Mouse (Mus musculus) central nervous system, embryonic 14 days (tissue): ENCODE results near the gene Slpi. TPM values are rescaled to one million over a fixed set of nuclear protein-coding genes. Genes with fewer than 3 reads are reported as not detected.

Experiments used
- polyA plus RNA-seq: library from polyadenylated mRNA; depleted of rRNA; stranded (reverse); fragments of >200 nt; gene quantifications from 2 replicates; pipeline ENCODE4 v1.2.3, GENCODE M21; 2012; rRNA removed

The Slpi gene
- 0.16 and 1.3 TPM in 2 replicates for polyA plus RNA-seq

DNA sequence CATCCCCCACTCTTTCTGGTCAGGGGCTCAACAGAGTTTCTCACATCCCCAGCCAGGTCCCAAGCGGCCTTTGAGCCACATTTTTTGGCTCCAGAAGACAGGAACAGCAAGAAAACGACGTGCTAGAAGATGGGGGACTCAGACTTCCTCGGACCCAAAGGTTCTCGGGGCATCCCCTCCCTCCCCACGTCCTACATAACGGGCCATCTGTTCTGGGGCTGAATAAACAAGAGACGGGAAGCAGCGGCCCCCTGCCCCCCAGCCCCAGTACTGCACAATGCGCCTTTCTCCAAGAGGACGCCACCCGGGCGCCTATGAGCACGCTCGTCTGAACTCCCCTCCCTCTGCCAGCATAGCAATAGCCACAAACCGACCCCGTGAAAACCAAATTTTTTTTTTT lies at the start of gene Slpi:
TSS of gene Slpi (minus strand) at position 76 of the 400 bp plus-strand sequence.

DNA sequence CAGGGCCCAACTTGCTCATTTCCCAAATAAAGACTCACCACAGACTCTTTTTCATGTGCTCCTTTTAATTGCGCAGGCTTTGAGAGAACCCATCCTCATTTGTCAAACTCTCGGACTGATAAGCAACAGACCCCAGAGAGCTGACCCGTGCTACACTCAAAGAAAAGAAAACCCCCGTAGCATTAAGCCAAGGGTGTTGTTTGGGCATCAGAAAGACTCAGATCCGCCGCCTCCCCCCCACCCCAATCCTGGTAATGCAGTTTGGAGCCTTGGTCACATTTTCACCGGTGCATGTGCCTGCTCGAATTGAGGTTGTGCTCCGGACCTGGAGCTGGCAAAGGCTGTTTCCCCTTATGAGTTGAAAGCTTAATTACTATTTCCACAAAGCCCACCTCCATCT lies 16.2 kb upstream of the Slpi start, which contains the start of gene Matn4:
TSS of gene Matn4 (minus strand) at position 101 of the 400 bp plus-strand sequence.

GRCm38 (mm10) chr2:164402906-164403305 lies 14.0 kb upstream of the Slpi start, which contains the start of gene Rbpjl:
TSS of gene Rbpjl (plus strand) at chr2:164403141.

DNA sequence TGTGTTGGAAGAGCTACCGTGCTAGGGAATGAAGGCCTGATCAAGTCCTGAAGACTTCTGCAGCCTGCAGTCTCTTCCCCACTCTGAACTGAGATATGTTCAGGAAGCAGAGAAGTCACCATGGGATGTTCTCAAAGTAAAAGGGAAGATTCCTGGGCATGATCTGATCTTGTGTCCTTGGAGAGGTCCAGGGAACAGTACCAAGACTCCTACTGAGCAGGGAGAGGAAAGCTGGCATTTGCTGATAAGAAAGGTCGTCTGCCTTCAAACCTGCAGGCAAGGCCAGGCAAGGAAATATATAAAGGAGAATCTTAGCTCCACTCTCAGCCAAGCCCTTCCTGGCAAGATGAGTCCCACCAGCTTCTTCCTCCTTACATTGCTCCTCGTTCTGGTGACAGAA lies 56.5 kb downstream of the Slpi start, which contains the start of gene Svs5:
TSS of gene Svs5 (plus strand) at position 301 of the 400 bp plus-strand sequence.

DNA sequence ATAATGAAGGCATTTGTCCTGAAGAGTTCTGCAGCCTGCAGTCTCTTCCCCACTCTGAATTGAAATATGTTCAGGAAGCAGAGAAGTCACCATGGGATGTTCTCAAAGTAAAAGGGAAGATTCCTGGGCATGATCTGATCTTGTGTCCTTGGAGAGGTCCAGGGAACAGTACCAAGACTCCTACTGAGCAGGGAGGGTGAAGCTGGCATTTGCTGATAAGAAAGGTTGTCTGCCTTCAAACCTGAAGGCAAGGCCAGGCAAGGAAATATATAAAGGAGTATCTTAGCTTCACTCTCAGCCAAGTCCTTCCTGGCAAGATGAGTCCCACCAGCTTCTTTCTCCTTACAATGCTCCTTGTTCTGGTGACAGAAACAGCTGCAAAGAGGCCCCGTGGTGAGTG lies 72.4 kb downstream of the Slpi start, which contains the start of gene Svs6:
TSS of gene Svs6 (plus strand) at position 301 of the 400 bp plus-strand sequence.

Other genes starting within 250 kb of the Slpi start
- 0.68 and 1.5 TPM in 2 replicates for gene Kcns1, start 218.0 kb downstream of the Slpi start, polyA plus RNA-seq
- gene Wfdc5, start 206.4 kb downstream of the Slpi start, polyA plus RNA-seq, result not detected in 2 replicates
- gene Wfdc12, start 198.5 kb downstream of the Slpi start, polyA plus RNA-seq, result not detected in 2 replicates
- not detected in 2 replicates for gene Wfdc15a, start 189.0 kb downstream of the Slpi start, polyA plus RNA-seq
- not detected in 2 replicates for gene Wfdc15b, start 167.4 kb downstream of the Slpi start, polyA plus RNA-seq
- not detected in 2 replicates for gene Svs2, start 150.6 kb downstream of the Slpi start, polyA plus RNA-seq
- not detected in 2 replicates for gene Svs3b, start 132.5 kb downstream of the Slpi start, polyA plus RNA-seq
- not detected in 2 replicates for gene Svs4, start 110.6 kb downstream of the Slpi start, polyA plus RNA-seq
- not detected in 2 replicates for gene Svs3a, start 99.8 kb downstream of the Slpi start, polyA plus RNA-seq
- not detected in 2 replicates for gene Svs6, start 72.3 kb downstream of the Slpi start, polyA plus RNA-seq
- gene Svs5, start 56.4 kb downstream of the Slpi start, polyA plus RNA-seq, result not detected in 2 replicates
- 0.17 and 0.74 TPM in 2 replicates for gene Rbpjl, start 14.0 kb upstream of the Slpi start, polyA plus RNA-seq
- 14.9 and 118 TPM in 2 replicates for gene Matn4, start 16.1 kb upstream of the Slpi start, polyA plus RNA-seq
- gene Sdc4, start 54.8 kb upstream of the Slpi start, polyA plus RNA-seq, result 3.3 and 8.2 TPM in 2 replicates
- 53.1 and 56.8 TPM in 2 replicates for gene Sys1, start 67.9 kb upstream of the Slpi start, polyA plus RNA-seq
- gene Gm20458, start 71.9 kb upstream of the Slpi start, polyA plus RNA-seq, result 10.3 and 10.7 TPM in 2 replicates
- not detected in 2 replicates for gene Trp53tg5, start 84.6 kb upstream of the Slpi start, polyA plus RNA-seq
- 9.6 and 11.6 TPM in 2 replicates for gene Dbndd2, start 97.0 kb upstream of the Slpi start, polyA plus RNA-seq
- gene Pigt, start 108.4 kb upstream of the Slpi start, polyA plus RNA-seq, result 82.2 and 101 TPM in 2 replicates
- 4.5 and 14.3 TPM in 2 replicates for gene Wfdc2, start 173.3 kb upstream of the Slpi start, polyA plus RNA-seq
- gene Spint3, start 184.4 kb upstream of the Slpi start, polyA plus RNA-seq, result not detected in 2 replicates
- gene Wfdc6a, start 196.4 kb upstream of the Slpi start, polyA plus RNA-seq, result not detected in 2 replicates
- gene Eppin, start 204.5 kb upstream of the Slpi start, polyA plus RNA-seq, result not detected in 2 replicates
- not detected in 2 replicates for gene Wfdc6b, start 224.4 kb upstream of the Slpi start, polyA plus RNA-seq
- 0.04 TPM in 1 of 2 replicates, not detected in the other for gene Wfdc8, start 224.5 kb upstream of the Slpi start, polyA plus RNA-seq
- gene Wfdc16, start 249.7 kb upstream of the Slpi start, polyA plus RNA-seq, result not detected in 2 replicates